Mouse (Mus musculus) brain, embryonic 14.5 days (tissue): ENCODE results near the gene Lrp8.

Source experiments
- CTCF ChIP-seq: fragments of 200-500 bp; IDR thresholded peaks from 2 replicates; pipeline ENCODE4 v1.5.1; 2012; ENCODE audit warnings: inconsistent platforms, mild to moderate bottlenecking, moderate library complexity, borderline replicate concordance; ENCODE audit not compliant: insufficient read depth, insufficient read length; ENCODE audit errors: extremely low read depth
- POLR2A ChIP-seq: fragments of 200-500 bp; IDR thresholded peaks from 2 replicates; pipeline ENCODE4 v1.6.1; 2012; ENCODE audit warnings: mild to moderate bottlenecking, inconsistent platforms, borderline replicate concordance; ENCODE audit not compliant: poor library complexity, insufficient read depth, insufficient read length, severe bottlenecking; ENCODE audit errors: extremely low read depth

- TF ChIP-seq CTCF: no peak
- no peak for TF ChIP-seq POLR2A
Measured at GRCm38 (mm10) chr4:107765196-107765813, 36.8 kb upstream of the Lrp8 start.
